Mouse (Mus musculus): Measurements from ENCODE around the gene Meis2. TPM values are rescaled to one million over a fixed set of nuclear protein-coding genes. Genes with fewer than 3 reads are reported as not detected.

Gene Meis2
- polyA plus RNA-seq, 2 experiments, result 0.69 to 1.5 TPM

GRCm38 (mm10) chr2:115842821-115843220 lies 222.8 kb downstream of the Meis2 start:
- DNase-seq (ENCODE audit: low read depth in 3 of 3, low spot score in 3 of 3), result no peak

GRCm38 (mm10) chr2:115836034-115836433 lies 229.6 kb downstream of the Meis2 start:
- no peaks in the 10 kb centered on the region for H3K9me3 ChIP-seq (ENCODE audit: control insufficient read depth, low read length)
- no peaks in the 10 kb centered on the region for H3K27me3 ChIP-seq (ENCODE audit: control insufficient read depth, insufficient read depth, low read length)
- H3K27ac ChIP-seq, result no peak overlapping the region
- 62% methylated on average over 2 of the region's 2 CpGs for WGBS (ENCODE audit: insufficient replicate concordance)
- H3K4me3 ChIP-seq (ENCODE audit: insufficient read depth in 1 of 2, low read depth in 2 of 2, low read length in 2 of 2), result no peak overlapping the region
- ATAC-seq (ENCODE audit: insufficient read depth) (no peak), DNase-seq (ENCODE audit: low read depth in 3 of 3, low spot score in 3 of 3) (no peak)
- H3K4me2 ChIP-seq (ENCODE audit: low read depth), result no peak overlapping the region
- no peak overlapping the region for H3K9ac ChIP-seq (replicated peaks)
- H3K36me3 ChIP-seq (replicated peaks; ENCODE audit: control insufficient read depth, insufficient read depth, low read depth), result no peaks in the 10 kb centered on the region
- TF ChIP-seq CTCF (IDR thresholded peaks at IDR 0.05; ENCODE audit: low read depth), result no peak
- TF ChIP-seq EP300 (IDR thresholded peaks at IDR 0.05; ENCODE audit: low read depth), result no peak
- H3K4me1 ChIP-seq (replicated peaks; ENCODE audit: control insufficient read depth in 2 of 2, insufficient read depth in 2 of 2, low read length in 1 of 2), result no peaks in the 10 kb centered on the region

More at GRCm38 (mm10) chr2:115842821-115843220, 222.8 kb downstream of the Meis2 start:
- no peak overlapping the region for H3K4me3 ChIP-seq (ENCODE audit: insufficient read depth in 1 of 2, low read depth in 2 of 2, low read length in 2 of 2)
- no peaks in the 10 kb centered on the region for H3K4me1 ChIP-seq (replicated peaks; ENCODE audit: control insufficient read depth in 2 of 2, insufficient read depth in 2 of 2, low read length in 1 of 2)
- H3K27ac ChIP-seq, result no peak overlapping the region
- no peaks in the 10 kb centered on the region for H3K9me3 ChIP-seq (ENCODE audit: control insufficient read depth, low read length)
- no peak overlapping the region for H3K9ac ChIP-seq (replicated peaks)
- no peak overlapping the region for H3K4me2 ChIP-seq (ENCODE audit: low read depth)
- TF ChIP-seq EP300 (IDR thresholded peaks at IDR 0.05; ENCODE audit: low read depth), result no peak
- TF ChIP-seq CTCF (IDR thresholded peaks at IDR 0.05; ENCODE audit: low read depth), result no peak
- H3K27me3 ChIP-seq (ENCODE audit: control insufficient read depth, insufficient read depth, low read length), result no peaks in the 10 kb centered on the region
- H3K36me3 ChIP-seq (replicated peaks; ENCODE audit: control insufficient read depth, insufficient read depth, low read depth), result no peaks in the 10 kb centered on the region
- no peak for ATAC-seq (ENCODE audit: insufficient read depth)

GRCm38 (mm10) chr2:115822361-115822760 lies 243.3 kb downstream of the Meis2 start:
- WGBS (ENCODE audit: insufficient replicate concordance), result 78% methylated on average over 5 of the region's 5 CpGs
- TF ChIP-seq EP300 (IDR thresholded peaks at IDR 0.05; ENCODE audit: low read depth) (no peak), CTCF (IDR thresholded peaks at IDR 0.05; ENCODE audit: low read depth) (no peak)
- H3K4me1 ChIP-seq (replicated peaks; ENCODE audit: control insufficient read depth in 2 of 2, insufficient read depth in 2 of 2, low read length in 1 of 2), result no peaks in the 10 kb centered on the region
- no peak overlapping the region for H3K4me2 ChIP-seq (ENCODE audit: low read depth)
- H3K9ac ChIP-seq (replicated peaks), result no peak overlapping the region
- H3K9me3 ChIP-seq (ENCODE audit: control insufficient read depth, low read length), result no peaks in the 10 kb centered on the region
- ATAC-seq (ENCODE audit: insufficient read depth) (no peak), DNase-seq (ENCODE audit: low read depth in 3 of 3, low spot score in 3 of 3) (no peak)
- no peak overlapping the region for H3K27ac ChIP-seq
- no peak overlapping the region for H3K4me3 ChIP-seq (ENCODE audit: insufficient read depth in 1 of 2, low read depth in 2 of 2, low read length in 2 of 2)
- H3K27me3 ChIP-seq (ENCODE audit: control insufficient read depth, insufficient read depth, low read length), result no peaks in the 10 kb centered on the region
- H3K36me3 ChIP-seq (replicated peaks; ENCODE audit: control insufficient read depth, insufficient read depth, low read depth), result no peaks in the 10 kb centered on the region

- Histone ChIP-seq H3K9ac (replicated peaks) (no peak overlapping the region), H3K4me3 (ENCODE audit: insufficient read depth in 1 of 2, low read depth in 2 of 2, low read length in 2 of 2) (no peak overlapping the region), H3K36me3 (replicated peaks; ENCODE audit: control insufficient read depth, insufficient read depth, low read depth) (no peaks in the 10 kb centered on the region), H3K27ac (no peak overlapping the region), H3K27me3 (ENCODE audit: control insufficient read depth, insufficient read depth, low read length) (no peaks in the 10 kb centered on the region), H3K4me1 (replicated peaks; ENCODE audit: control insufficient read depth in 2 of 2, insufficient read depth in 2 of 2, low read length in 1 of 2) (no peaks in the 10 kb centered on the region), H3K9me3 (ENCODE audit: control insufficient read depth, low read length) (no peaks in the 10 kb centered on the region), H3K4me2 (ENCODE audit: low read depth) (no peak overlapping the region)
- TF ChIP-seq CTCF (IDR thresholded peaks at IDR 0.05; ENCODE audit: low read depth) (no peak), EP300 (IDR thresholded peaks at IDR 0.05; ENCODE audit: low read depth) (no peak)
- WGBS (ENCODE audit: insufficient replicate concordance), result 69% methylated on average over 6 of the region's 6 CpGs
- ATAC-seq (ENCODE audit: insufficient read depth) (no peak), DNase-seq (ENCODE audit: low read depth in 3 of 3, low spot score in 3 of 3) (no peak)
These were observed 247.7 kb downstream of the Meis2 start for GRCm38 (mm10) chr2:115817959-115818358.

- H3K4me1 ChIP-seq (replicated peaks; ENCODE audit: control insufficient read depth in 2 of 2, insufficient read depth in 2 of 2, low read length in 1 of 2), result no peaks in the 10 kb centered on the region
- H3K9ac ChIP-seq (replicated peaks), result no peak overlapping the region
- no peak overlapping the region for H3K4me2 ChIP-seq (ENCODE audit: low read depth)
- no peak overlapping the region for H3K27ac ChIP-seq
- DNase-seq (ENCODE audit: low read depth in 3 of 3, low spot score in 3 of 3), result no peak
- no peaks in the 10 kb centered on the region for H3K36me3 ChIP-seq (replicated peaks; ENCODE audit: control insufficient read depth, insufficient read depth, low read depth)
- no peak overlapping the region for H3K4me3 ChIP-seq (ENCODE audit: insufficient read depth in 1 of 2, low read depth in 2 of 2, low read length in 2 of 2)
- TF ChIP-seq EP300 (IDR thresholded peaks at IDR 0.05; ENCODE audit: low read depth) (no peak), CTCF (IDR thresholded peaks at IDR 0.05; ENCODE audit: low read depth) (no peak)
- H3K9me3 ChIP-seq (ENCODE audit: control insufficient read depth, low read length), result no peaks in the 10 kb centered on the region
- ATAC-seq (ENCODE audit: insufficient read depth), result no peak
- no peaks in the 10 kb centered on the region for H3K27me3 ChIP-seq (ENCODE audit: control insufficient read depth, insufficient read depth, low read length)
- 55% methylated on average over 6 of the region's 6 CpGs for WGBS (ENCODE audit: insufficient replicate concordance)
These were observed 251.9 kb downstream of the Meis2 start for GRCm38 (mm10) chr2:115813721-115814120.

Measured in liver, embryonic 14.5 days (tissue).